Mouse (Mus musculus): ENCODE measurements at regions not wholly inside any gene's neighbourhood (a gene's known extent, or its start where the extent isn't known, plus 50 kb on each side); places are given as distances from the start of the nearest gene placed in this dataset.

DNA sequence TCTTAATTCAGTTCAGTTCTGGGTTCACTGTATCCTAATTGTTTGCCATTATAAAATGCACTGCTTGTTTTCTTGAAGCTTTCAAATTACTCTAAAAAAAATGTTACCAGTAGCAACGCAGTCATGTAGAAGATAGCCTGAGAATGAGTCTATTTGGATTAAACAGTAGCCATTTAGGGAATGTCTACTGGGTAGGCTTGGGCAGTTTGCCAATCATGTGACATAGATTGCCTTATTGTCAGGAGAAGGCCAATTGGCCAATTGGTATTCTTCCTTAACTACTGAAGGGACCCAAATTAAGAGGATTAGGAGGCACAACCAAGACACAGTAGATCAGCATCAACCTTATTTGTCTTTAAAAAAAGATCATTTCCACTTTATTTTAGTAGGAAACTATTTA lies 379.7 kb downstream of the Samd5 start:
- DNase-seq (ENCODE audit: low spot score), result no peak

- DNase-seq (ENCODE audit: low spot score), result no peak
Observed at GRCm38 (mm10) chr10:9294620-9295019, 380.4 kb downstream of the Samd5 start.

GRCm38 (mm10) chr10:9291456-9292146 lies 383.4 kb downstream of the Samd5 start:
- DNase-seq (ENCODE audit: low spot score), result no peak

DNA sequence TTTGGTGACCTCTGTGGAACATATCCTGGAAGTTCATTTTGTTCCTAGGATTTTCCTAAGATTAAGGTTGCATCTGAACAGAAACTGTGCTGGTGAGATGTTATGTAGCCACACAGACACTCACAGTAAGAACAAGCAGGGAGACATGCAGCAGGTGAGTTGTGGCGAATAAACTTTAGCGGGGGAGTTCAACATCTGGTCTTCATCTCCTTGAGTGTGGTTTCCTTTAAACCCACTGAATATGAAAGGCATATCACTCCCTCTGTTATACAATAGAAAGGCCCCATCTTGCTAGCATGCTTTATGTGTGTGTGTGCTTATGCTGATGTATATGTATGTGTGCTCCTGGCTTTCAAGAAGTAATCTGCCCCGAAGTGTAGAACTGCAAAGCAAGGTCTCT lies 387.1 kb upstream of the Sash1 start:
- DNase-seq (ENCODE audit: low spot score), result no peak

DNA sequence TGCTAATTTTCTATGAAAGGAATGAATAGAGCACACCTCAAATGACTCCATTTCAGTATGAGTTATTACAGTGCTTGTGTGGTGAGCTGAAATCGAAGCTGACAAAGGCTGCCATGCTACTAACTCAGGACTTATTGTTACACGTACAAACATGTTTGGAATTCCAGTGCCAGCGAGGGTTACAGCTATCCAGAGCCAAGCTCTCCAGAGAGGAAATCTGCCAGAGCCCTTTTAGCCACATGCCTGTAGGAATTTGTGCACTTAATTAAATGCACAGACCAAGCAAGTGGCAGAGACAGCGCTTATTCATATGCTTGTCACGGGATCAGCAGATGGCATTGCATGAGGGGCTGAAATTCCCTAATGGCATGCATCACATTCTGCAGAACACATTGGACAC lies 386.4 kb upstream of the Sash1 start:
- DNase-seq (ENCODE audit: low spot score), result no peak

DNA sequence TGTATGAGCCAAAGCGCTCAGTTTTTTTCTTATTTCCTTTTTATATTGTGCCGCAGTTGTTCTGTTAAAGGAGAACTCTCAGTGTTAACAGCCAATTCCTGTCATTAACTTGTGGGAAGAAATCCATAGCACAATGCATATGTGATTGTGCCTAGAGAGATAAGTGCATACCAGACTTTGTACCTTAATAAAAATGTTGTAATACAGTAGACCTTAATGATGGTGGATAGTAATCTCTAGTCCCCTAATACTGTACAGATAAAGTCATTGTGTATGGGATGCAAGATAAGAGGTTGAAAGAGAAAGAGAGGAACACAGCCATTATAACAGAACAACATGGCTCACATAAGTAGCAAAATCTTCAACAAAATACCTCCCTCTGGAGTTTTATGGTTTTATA lies 379.7 kb upstream of the Sash1 start:
- no peak for DNase-seq (ENCODE audit: low spot score)

- no peak for DNase-seq (ENCODE audit: low spot score)
Observed at GRCm38 (mm10) chr10:9264309-9265000, 378.6 kb upstream of the Sash1 start.

GRCm38 (mm10) chr10:9258705-9259104 lies 372.8 kb upstream of the Sash1 start:
- no peak for DNase-seq (ENCODE audit: low spot score)

DNA sequence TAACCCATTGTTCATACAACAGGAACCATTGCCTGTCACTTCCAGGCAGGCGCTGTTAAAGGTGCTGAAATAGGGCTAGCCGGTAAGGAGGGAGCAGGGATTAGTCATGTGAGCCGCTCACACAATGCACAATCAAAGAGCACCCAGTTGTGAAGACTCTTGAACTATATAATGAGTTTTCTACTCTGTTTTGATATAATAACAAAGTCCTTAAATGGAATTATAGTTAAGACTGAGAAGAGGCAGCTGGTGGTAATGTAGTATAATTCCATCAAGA lies 367.0 kb upstream of the Sash1 start:
- DNase-seq (ENCODE audit: low spot score), result no peak

- DNase-seq (ENCODE audit: low spot score), result no peak
Observed at GRCm38 (mm10) chr10:9252120-9252940, 366.5 kb upstream of the Sash1 start.

- no peak for DNase-seq (ENCODE audit: low spot score)
Observed at GRCm38 (mm10) chr10:9243281-9243618, 357.4 kb upstream of the Sash1 start.

DNA sequence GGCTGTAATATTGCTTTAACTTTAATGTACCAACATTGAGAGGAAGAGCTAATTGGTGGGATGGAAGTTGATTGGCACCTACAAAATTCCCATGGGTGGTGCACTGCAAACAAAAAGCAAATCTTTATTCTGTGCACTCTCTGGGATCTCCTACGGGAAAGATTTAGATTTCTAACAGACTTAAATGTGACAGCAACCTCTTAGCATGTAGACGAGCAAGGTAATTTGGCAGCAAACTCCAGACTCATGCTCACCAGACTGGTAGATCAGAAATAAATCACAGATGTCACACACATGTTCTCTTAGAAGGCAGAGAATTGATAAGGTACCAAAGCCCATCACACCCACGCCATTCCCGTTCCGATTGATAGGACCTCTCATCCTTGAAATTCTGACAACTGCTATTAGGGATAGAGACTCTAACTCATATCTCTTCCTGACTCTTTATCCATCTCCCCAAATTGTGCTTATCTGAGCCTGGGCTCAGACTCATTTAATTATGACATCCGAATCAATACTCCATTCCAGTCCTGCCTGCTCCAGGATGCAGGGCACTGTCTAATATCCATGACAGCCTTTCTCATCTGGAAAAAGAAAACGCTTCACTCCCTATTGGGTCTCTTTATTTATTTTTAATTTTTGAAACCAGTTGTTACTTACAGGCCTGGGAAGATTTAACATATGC lies 356.9 kb upstream of the Sash1 start:
- DNase-seq (ENCODE audit: low spot score), result no peak

DNA sequence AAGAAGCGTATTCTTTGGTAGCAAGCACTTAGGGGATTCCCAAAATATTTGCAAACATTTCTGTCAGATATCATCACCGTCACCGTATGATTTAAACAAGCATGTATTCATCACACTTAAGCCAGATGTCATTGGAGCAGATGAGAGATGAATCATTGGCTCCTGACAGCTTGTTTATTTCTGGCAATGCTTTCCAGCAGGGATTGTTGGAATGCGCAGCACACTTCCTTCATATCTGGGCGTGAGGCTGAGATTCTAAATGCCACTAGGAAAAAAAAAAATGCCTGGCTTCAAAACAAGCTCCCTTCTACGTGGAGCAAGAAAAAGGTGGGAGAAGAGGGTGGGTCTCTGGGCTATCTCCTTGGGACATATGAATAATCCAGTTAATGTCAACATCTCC lies 354.1 kb upstream of the Sash1 start:
- DNase-seq (ENCODE audit: low spot score), result no peak

GRCm38 (mm10) chr10:9231751-9232150 lies 345.9 kb upstream of the Sash1 start:
- no peak for DNase-seq (ENCODE audit: low spot score)

DNA sequence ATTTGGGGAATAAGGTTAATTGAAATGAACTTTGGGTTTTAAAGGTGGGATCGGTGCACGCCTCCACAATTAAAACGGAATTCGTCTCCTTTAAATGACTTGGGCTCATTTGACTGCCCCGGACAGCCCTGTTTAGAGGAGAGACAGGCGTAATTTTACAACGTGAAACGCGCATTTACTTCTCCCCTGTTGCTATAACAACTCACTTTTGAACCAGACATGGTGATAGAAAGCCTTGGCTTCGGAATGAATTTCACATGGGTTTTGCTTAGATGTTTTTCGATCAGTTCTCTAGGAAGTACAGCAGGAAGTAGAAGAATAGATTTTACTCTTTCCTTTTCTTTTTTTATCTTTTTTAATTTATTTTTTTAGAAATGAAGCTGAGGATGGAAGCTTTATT lies 343.2 kb upstream of the Sash1 start:
- no peak for DNase-seq (ENCODE audit: low spot score)

DNA sequence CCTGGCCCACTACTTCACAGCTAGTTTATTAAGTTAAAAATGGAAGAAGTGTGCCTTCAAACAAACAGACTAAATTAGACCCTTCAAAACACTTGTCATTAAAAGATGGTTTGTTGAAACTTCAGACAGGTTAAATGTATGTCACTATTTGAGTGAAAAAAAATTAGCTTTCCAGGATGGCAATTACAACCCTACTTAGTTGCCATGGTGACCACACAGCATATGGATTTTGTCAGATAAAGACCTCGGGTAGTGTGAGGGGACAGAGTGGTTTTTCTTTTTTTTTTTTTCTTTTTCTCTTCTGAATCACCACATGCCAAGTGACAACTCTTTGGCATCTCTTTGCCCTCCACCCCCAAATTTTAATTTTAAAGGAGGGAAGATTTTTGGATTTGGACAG lies 341.5 kb upstream of the Sash1 start:
- DNase-seq (ENCODE audit: low spot score), result no peak

DNA sequence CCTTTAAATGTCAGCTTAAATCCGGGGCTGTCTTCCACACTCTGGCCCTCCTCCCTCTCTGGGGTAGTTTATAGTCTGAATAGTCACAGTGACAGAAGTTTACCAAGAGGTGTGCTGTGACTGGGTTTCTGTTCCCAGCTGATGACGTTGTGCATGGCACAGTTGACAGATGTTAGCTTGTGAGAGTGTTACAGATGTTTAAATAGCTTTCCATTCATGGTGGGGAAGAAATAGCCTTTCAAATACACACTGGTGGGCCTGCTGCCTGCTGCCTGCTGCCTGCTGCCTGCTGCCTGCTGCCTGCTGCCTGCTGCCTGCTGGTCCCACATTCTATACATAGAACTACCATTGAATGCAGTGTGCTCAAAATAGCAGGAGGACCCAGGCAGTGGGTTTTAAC lies 324.8 kb upstream of the Sash1 start:
- no peak for DNase-seq (ENCODE audit: low spot score)

DNA sequence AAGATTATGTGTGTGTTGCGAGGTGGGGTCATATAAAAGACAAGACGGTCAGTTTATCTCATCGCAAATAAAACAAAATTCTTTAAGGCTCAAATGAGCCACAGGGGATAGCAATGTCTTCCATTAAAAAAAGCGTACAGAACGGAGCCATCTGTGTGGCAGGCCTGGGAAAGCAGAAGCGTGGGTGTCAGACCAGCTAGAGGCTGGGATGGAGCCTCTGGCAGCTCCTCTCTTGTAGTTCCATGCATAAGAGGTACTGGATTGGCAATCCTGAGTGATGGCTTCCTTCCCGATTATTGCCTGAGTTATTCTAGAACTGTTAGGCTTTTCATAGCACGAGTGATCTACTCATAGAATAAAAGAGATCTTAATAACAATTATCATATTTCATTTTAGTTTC lies 318.2 kb upstream of the Sash1 start:
- no peak for DNase-seq (ENCODE audit: low spot score)

- no peak for DNase-seq (ENCODE audit: low spot score)
Observed at GRCm38 (mm10) chr10:9203323-9203722, 317.5 kb upstream of the Sash1 start.

DNA sequence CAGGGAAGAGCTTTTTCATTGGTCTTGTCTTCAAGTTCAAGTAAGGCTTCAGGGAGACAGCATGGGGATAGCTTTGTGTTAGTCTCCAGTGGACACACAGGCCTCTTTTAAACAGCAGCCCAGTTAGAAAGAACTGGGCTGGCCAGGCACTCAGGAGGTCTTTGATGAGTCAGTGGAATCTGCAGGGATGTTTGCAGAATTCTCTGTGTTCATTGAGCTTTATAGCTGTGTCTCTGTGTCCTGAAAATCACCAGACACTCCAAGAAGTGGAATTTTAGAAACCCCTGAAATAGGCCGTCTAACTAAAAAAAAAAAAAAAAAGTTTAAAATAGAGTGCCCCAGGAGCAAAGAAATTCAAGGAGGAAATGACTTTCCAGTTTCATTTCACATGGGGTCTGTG lies 317.1 kb upstream of the Sash1 start:
- no peak for DNase-seq (ENCODE audit: low spot score)

GRCm38 (mm10) chr10:9174997-9175396 lies 289.1 kb upstream of the Sash1 start:
- no peak for DNase-seq (ENCODE audit: low spot score)

GRCm38 (mm10) chr10:9173509-9173908 lies 287.6 kb upstream of the Sash1 start:
- DNase-seq (ENCODE audit: low spot score), result no peak

DNA sequence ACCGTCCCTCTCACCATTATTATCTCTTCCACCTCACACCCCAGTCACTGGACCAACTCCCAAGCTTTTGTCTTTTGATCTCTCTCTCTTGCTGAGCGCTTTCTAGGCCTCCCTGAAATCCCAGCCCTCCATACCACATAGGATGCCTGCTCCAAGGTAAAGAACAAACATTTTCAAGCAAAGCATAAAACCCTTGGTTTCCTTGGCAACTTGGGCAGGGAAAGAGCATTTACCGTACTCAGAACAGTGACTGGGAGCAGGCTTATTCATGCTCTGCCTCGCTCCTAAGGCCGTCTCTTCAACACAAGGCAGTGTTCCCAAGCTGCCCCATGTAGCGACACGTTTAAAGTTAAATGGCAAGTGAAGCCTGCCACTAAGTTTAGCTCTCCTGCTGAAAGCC lies 282.9 kb upstream of the Sash1 start:
- DNase-seq (ENCODE audit: low spot score), result no peak
